Mouse (Mus musculus): ENCODE measurements around the gene Zfp945. TPM values are rescaled to one million over a fixed set of nuclear protein-coding genes. Genes with fewer than 3 reads are reported as not detected.
"Not testable (repeated sequence)": the region's sequence is repeated elsewhere in the genome, so short reads cannot be mapped to it uniquely, and the experiment has no call there.

Gene Zfp945
- total RNA-seq (2021) = 10 to 100 TPM; 14.4 to 16.1 TPM

GRCm38 (mm10) chr17:22866845-22867481 is at the start of gene Zfp945:
Gene Zfp945, minus strand, starts transcription at chr17:22867134.
- intact Hi-C loops (cut with DNase I) = loop anchor here (5.0 kb wide), 1 partner anchor 130 kb away; no protein-coding TSS in a partner anchor

GRCm38 (mm10) chr17:22888302-22888701 is 21.4 kb upstream of the Zfp945 start:
- intact Hi-C loops (cut with DNase I) = no loop called here
- no peak for DNase-seq (ENCODE audit: low spot score in 2 of 2)

More at GRCm38 (mm10) chr17:22866845-22867481, at the start of gene Zfp945:
- DNase-seq (ENCODE audit: low spot score in 2 of 2) = peak; percentile 59 to 72

DNA sequence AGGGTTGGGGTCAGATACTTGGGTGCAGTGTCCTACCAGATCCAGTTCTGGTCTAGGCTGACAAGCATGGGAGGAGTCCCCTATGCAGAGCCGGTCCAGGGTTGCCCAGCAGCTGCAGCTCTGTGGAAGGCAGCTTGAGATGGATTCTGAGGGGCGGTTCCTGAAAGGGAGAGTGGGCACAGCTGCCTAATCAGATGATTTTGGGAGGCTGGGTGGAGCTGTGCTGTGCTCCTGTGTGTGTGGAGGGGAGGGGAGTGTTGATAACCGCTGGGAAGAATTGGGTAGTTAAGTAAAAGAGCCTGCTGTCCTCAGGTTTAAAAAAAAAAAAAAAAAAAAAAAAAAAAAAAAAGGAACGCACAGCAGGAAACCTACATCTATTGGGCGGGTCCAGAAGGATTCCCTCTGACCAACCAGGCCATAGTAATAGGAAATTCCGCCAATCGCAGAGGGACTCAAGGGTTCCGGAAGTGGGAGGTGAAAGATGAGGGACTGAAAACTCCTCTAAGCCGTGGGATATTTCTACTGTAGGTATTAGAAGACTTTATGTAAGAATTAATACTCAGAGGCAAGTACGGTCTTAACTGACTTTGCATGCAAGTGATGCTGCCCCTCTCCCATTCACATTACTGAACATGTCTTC is 17.2 kb upstream of the Zfp945 start:
- intact Hi-C loops (cut with DNase I) = no loop called here
- no peak for DNase-seq (ENCODE audit: low spot score in 2 of 2)

GRCm38 (mm10) chr17:22877427-22878307 is 10.7 kb upstream of the Zfp945 start:
- no peak for DNase-seq (ENCODE audit: low spot score in 2 of 2)
- intact Hi-C loops (cut with DNase I) = no loop called here

DNA sequence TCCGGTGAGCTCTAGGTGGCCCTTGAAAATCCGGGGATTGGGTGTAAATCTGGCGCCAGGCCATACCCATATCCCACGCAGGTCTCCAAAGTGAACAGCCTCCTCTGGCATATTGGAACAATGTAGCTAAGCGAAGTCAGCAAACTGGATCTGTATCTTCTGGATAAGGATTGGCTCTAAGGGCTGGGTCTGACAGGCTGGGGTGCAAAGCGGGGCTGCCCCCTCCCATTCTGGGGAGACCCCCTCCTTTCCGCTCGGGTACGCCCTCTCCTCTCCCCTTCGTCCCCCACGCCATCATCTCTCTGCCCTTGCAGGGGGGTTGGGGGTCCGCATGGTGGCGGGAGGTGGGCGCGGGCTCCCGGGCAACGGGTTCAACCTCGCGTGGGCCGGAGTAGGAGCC is 9.4 kb upstream of the Zfp945 start:
- intact Hi-C loops (cut with DNase I) = no loop called here
- no peak for DNase-seq (ENCODE audit: low spot score in 2 of 2)

- DNase-seq (ENCODE audit: low spot score in 2 of 2); intact Hi-C loops (cut with DNase I): not testable (repeated sequence)
These were observed 8.6 kb upstream of the Zfp945 start for GRCm38 (mm10) chr17:22875549-22875948.

GRCm38 (mm10) chr17:22866421-22866844 is 501 bp downstream of the Zfp945 start:
- no peak for DNase-seq (ENCODE audit: low spot score in 2 of 2)
- intact Hi-C loops (cut with DNase I) = loop anchor here (5.0 kb wide), 1 partner anchor 129 kb away; no protein-coding TSS in a partner anchor

DNA sequence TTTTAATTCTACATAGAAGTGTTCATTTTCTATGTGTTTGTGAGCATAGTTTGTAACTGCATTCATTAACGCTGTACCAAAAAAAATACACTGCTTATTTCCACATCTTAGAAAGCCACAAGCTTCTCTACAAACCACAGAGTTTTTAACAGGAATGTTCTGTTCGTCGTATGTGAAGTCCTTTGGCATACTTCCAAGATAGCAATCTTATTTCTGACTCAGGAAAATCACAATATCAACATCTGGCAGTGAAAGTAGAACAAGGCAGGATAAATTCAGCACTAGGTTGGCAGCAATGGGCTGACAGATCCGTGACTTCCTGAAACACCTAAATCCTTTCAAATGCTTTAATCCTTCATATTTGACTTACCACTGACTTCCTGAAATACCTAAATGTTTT is 45.8 kb downstream of the Zfp945 start:
- intact Hi-C loops (cut with DNase I) = no loop called here

DNA sequence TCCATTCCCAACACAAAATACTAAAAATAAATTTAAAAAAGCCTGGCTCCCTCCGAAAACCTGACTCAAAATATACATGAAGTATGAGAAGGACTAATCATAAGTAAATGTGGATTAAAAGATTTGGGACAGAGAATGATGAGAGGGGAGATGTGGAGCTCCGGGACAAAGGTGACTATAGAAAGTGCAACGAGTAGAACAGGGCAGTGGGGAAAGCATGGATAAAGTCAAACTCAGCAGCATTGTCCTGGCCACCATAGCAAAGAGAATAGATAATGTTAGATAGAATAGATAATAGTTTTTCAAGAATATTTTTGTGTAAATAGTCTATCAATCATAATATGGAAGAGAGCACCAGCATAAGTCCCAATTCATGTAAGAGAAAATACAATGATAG is 48.7 kb downstream of the Zfp945 start:
- intact Hi-C loops (cut with DNase I) = loop anchor here (2.0 kb wide), 1 partner anchor 77 kb away; no protein-coding TSS in a partner anchor
- no peak for DNase-seq (ENCODE audit: low spot score in 2 of 2)

More for the DNA sequence above, 45.8 kb downstream of the Zfp945 start:
- no peak for DNase-seq (ENCODE audit: low spot score in 2 of 2)

DNA sequence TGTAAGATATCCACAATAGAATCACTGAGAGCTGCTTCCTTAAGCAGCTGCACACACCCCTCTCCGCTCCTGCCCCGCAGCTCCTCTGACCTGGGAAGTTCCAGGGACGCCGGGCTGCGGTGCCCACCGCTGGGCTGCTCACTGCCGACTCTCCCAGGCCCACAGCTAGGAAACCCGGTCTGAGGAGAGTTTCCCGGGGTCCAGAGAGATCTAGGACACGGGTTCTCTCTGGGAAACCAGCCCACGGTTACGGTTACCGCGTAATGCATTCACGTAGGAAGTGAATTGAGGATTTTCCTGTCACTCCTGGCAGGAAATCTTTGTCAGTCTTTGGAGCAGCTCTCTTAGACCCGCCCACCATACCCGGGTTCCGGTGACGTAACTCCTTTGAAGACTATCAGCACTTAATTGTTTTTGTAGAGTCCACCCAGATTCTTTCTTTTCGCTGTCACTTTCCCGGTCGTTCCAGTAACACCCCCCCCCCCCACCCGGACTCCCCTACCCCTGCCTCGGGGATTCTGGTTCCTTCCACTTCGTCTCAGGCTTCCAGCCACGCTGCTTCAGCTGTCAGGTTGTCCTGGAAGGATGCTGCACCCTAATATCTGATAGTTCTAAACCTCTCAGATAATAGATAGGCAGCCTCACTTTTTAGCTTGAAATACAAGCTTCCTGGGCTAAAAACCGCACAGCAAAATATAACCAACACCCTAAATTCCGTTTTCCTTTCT is 49.3 kb downstream of the Zfp945 start:
- peak; percentile 58 to 61 for DNase-seq (ENCODE audit: low spot score in 2 of 2)
- intact Hi-C loops (cut with DNase I) = loop anchor here (2.0 kb wide), 1 partner anchor 77 kb away; no protein-coding TSS in a partner anchor

DNA sequence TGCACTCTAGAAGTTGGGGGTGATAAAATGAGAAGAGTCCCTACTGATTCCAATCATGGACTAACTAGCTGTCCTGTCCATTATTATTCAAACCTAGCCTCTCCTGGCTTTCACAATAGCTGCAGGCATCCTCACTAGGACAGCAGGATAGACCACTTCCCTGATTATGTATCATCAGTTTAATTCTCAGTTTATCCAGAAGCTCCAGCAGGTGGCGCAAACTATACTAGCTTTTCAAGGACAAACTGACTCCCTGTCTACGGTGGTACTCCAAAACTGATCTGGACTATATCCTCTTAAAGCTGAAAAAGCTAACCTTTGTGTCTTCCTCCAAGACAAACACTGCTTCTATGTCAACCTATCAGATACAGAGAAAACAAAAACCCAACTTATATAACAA is 67.2 kb downstream of the Zfp945 start:
- no peak for DNase-seq (ENCODE audit: low spot score in 2 of 2)
- intact Hi-C loops (cut with DNase I) = no loop called here

Other genes with a start within 250 kb of the Zfp945 start
- gene Vmn2r113, start 75.8 kb upstream of the Zfp945 start, total RNA-seq (2021) = not detected
- not detected for gene Vmn2r-ps130, start 194.0 kb upstream of the Zfp945 start, total RNA-seq (2021)

Data from left cerebral cortex, postnatal 36 days (tissue).